ENCODE assay signal across 8 mouse cellular contexts in the genomic region with DNA sequence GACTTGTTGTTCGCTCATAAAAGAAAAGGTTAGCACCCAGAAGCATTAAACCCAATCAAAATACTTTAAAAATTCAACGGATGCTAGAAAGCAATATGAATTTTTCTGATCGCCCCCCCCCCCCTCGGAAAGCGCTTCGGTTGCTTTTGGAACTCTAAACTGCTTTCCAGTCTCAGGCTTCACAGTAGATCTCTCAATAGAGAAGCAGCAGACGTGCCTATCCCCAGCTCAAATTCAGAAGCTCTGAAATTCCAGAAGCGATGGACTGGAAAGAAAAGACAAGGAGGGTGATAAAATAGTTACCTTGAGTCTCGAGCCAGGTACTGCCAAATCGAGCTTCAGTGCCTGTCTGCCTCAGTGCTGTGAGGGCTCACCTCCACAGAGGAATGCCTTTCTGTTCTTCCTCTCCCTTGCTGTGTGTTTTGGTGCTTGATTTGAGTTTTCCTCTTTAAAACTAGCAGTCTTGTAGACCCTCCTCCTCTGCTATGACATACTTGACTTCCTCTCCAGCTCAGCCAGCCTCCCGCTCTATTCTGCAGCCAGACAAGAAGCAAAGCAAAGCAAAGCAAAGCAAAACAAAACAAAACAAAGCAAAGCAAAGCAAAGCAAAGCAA. TPM values are rescaled to one million over a fixed set of nuclear protein-coding genes. Genes with fewer than 3 reads are reported as not detected.
DNase-seq lines count a peak whose midpoint lies in the region; ATAC-seq and TF ChIP-seq lines count a peak whose summit lies in the region.

A gene (minus strand): TSS at position 610 of the 614 bp plus-strand sequence.

- no peak for TF ChIP-seq CTCF in MEL (IDR thresholded peaks at IDR 0.05 in 2 of 3, conservative IDR thresholded peaks at IDR 0.05 in 1 of 3; ENCODE audit: control insufficient read depth in 1 of 3, insufficient read depth in 1 of 3, low read depth in 2 of 3, low read length in 3 of 3, poor library complexity in 1 of 3, severe bottlenecking in 1 of 3)
- TF ChIP-seq CTCF in hindbrain, postnatal 0 days (IDR thresholded peaks at IDR 0.05; ENCODE audit: low read depth): no peak

- no peak for TF ChIP-seq POLR2A in MEL (IDR thresholded peaks at IDR 0.05; ENCODE audit: control insufficient read depth in 1 of 2, insufficient read depth in 1 of 2, low read depth in 1 of 2, low read length in 2 of 2, poor library complexity in 1 of 2)

- no peaks in the 10 kb centered on the region for H3K4me1 ChIP-seq in MEL (ENCODE audit: control insufficient read depth in 1 of 2, insufficient read depth in 2 of 2, low read length in 2 of 2)
- H3K4me1 ChIP-seq in hindbrain, postnatal 0 days (ENCODE audit: insufficient read depth, low read length): no peaks in the 10 kb centered on the region
- H3K4me1 ChIP-seq in liver, embryonic 15.5 days (replicated peaks): no peaks in the 10 kb centered on the region
- H3K4me1 ChIP-seq in neural tube, embryonic 11.5 days (ENCODE audit: control insufficient read depth, insufficient read depth, low read length): no peaks in the 10 kb centered on the region

- peak within 1 kb of the TSS; percentile 49 for H3K4me2 ChIP-seq in hindbrain, postnatal 0 days (ENCODE audit: low read depth, low read length)
- peak within 1 kb of the TSS; percentile 10; the same call in 1 of the 2 replicates for H3K4me2 ChIP-seq in liver, embryonic 15.5 days
- no peak within 1 kb of the TSS for H3K4me2 ChIP-seq in neural tube, embryonic 11.5 days (ENCODE audit: low read depth)

- no peak for TF ChIP-seq EP300 in MEL (IDR thresholded peaks at IDR 0.05; ENCODE audit: low read depth in 1 of 2, low read length in 2 of 2)

- TF ChIP-seq RAD21 in MEL (IDR thresholded peaks at IDR 0.05; ENCODE audit: low read depth, low read length): no peak

- H3K9me3 ChIP-seq in MEL (replicated peaks; ENCODE audit: insufficient read depth, low read length): no peaks in the 10 kb centered on the region
- H3K9me3 ChIP-seq in hindbrain, postnatal 0 days (ENCODE audit: low read length): no peaks in the 10 kb centered on the region
- H3K9me3 ChIP-seq in liver, embryonic 15.5 days (replicated peaks): no peaks in the 10 kb centered on the region
- no peaks in the 10 kb centered on the region for H3K9me3 ChIP-seq in neural tube, embryonic 11.5 days (ENCODE audit: control insufficient read depth, low read length)

- H3K27me3 ChIP-seq in MEL (ENCODE audit: control insufficient read depth in 1 of 2, insufficient read depth in 2 of 2, low read length in 2 of 2): no peaks in the 10 kb centered on the region; a peak in 1 of 4 replicates
- no peaks in the 10 kb centered on the region for H3K27me3 ChIP-seq in hindbrain, postnatal 0 days (ENCODE audit: insufficient read depth, low read length)
- no peaks in the 10 kb centered on the region for H3K27me3 ChIP-seq in liver, embryonic 15.5 days
- H3K27me3 ChIP-seq in neural tube, embryonic 11.5 days (ENCODE audit: control insufficient read depth, insufficient read depth, low read length): no peaks in the 10 kb centered on the region

- no peak for ATAC-seq in hindbrain, postnatal 0 days
- ATAC-seq in liver, embryonic 15.5 days (ENCODE audit: insufficient read depth): no peak
- ATAC-seq in neural tube, embryonic 11.5 days (ENCODE audit: insufficient read depth, low FRiP score, low TSS enrichment): no peak
- no peak; the same call in 1 of the 2 replicates for ATAC-seq in megakaryocyte-erythroid progenitor cell, adult 5-6 weeks (replicated peaks; ENCODE audit: low FRiP score, low TSS enrichment, poor library complexity, severe bottlenecking)

- no peaks in the 10 kb centered on the region for H3K36me3 ChIP-seq in MEL (ENCODE audit: control insufficient read depth in 1 of 2, insufficient read depth in 2 of 2, low read length in 2 of 2)
- no peaks in the 10 kb centered on the region for H3K36me3 ChIP-seq in hindbrain, postnatal 0 days (ENCODE audit: insufficient read depth, low read length)
- no peaks in the 10 kb centered on the region for H3K36me3 ChIP-seq in liver, embryonic 15.5 days (replicated peaks)
- no peaks in the 10 kb centered on the region for H3K36me3 ChIP-seq in neural tube, embryonic 11.5 days (ENCODE audit: control insufficient read depth, insufficient read depth, low read length)

- H3K9ac ChIP-seq in MEL (ENCODE audit: control insufficient read depth, low read depth, low read length, poor library complexity, severe bottlenecking): no peak within 1 kb of the TSS
- peak within 1 kb of the TSS; percentile 43 for H3K9ac ChIP-seq in hindbrain, postnatal 0 days (replicated peaks; ENCODE audit: low read length)
- no peak within 1 kb of the TSS for H3K9ac ChIP-seq in liver, embryonic 15.5 days
- no peak within 1 kb of the TSS for H3K9ac ChIP-seq in neural tube, embryonic 11.5 days (ENCODE audit: low read length)

- no peaks in the 10 kb centered on the region for H3K79me2 ChIP-seq in MEL (ENCODE audit: control insufficient read depth, insufficient read depth, low read length, poor library complexity)

- 37% methylated on average over 11 of the region's 11 CpGs for WGBS in hindbrain, postnatal 0 days
- 21% methylated on average over 11 of the region's 11 CpGs for WGBS in liver, embryonic 15.5 days (ENCODE audit: insufficient replicate concordance)
- WGBS in neural tube, embryonic 11.5 days: 34% methylated on average over 11 of the region's 11 CpGs

- no peak within 1 kb of the TSS for H3K27ac ChIP-seq in MEL (ENCODE audit: control insufficient read depth, low read depth, low read length)
- H3K27ac ChIP-seq in hindbrain, postnatal 0 days: peak within 1 kb of the TSS; percentile 56; the same call in 1 of the 2 replicates
- H3K27ac ChIP-seq in liver, embryonic 15.5 days (replicated peaks): no peak within 1 kb of the TSS
- no peak within 1 kb of the TSS for H3K27ac ChIP-seq in neural tube, embryonic 11.5 days (ENCODE audit: low read depth, low read length)

- peak; percentile 14 for DNase-seq in MEL (ENCODE audit: low read depth, low spot score)
- DNase-seq in adrenal gland, postnatal 36 days: peak; percentile 5 to 37
- DNase-seq in gastrocnemius, postnatal 25 days: peak; percentile 13
- DNase-seq in hindbrain, postnatal 0 days (ENCODE audit: low spot score): no peak
- DNase-seq in neural tube, embryonic 11.5 days (ENCODE audit: low spot score): peak; percentile 16
- DNase-seq in left cerebral cortex, postnatal 14 days (ENCODE audit: low spot score in 2 of 2): no peak

- peak within 1 kb of the TSS; percentile 34 to 41 for H3K4me3 ChIP-seq in MEL (ENCODE audit: control insufficient read depth in 1 of 2, insufficient read depth in 1 of 2, low read depth in 2 of 2, low read length in 2 of 2)
- peak within 1 kb of the TSS; percentile 36 for H3K4me3 ChIP-seq in hindbrain, postnatal 0 days (ENCODE audit: low read length)
- H3K4me3 ChIP-seq in liver, embryonic 15.5 days (replicated peaks): peak within 1 kb of the TSS; percentile 7
- H3K4me3 ChIP-seq in neural tube, embryonic 11.5 days (ENCODE audit: low read depth, low read length): no peak within 1 kb of the TSS

- intact Hi-C loops in left cerebral cortex, postnatal 14 days (cut with DNase I): no loop called here

TF ChIP-seq in MEL, 35 proteins besides CTCF, POLR2A, EP300 and RAD21:
- TF ChIP-seq ETS1 (IDR thresholded peaks at IDR 0.05; ENCODE audit: low read depth, low read length): no peak
- TF ChIP-seq MXI1 (IDR thresholded peaks at IDR 0.05; ENCODE audit: low read depth, low read length): no peak
- no peak for TF ChIP-seq TAL1 (IDR thresholded peaks at IDR 0.05; ENCODE audit: low read length)
- TF ChIP-seq SMC3 (IDR thresholded peaks at IDR 0.05; ENCODE audit: low read depth, low read length): no peak
- TF ChIP-seq CHD2 (IDR thresholded peaks at IDR 0.05; ENCODE audit: low read length): no peak
- TF ChIP-seq ZKSCAN1 (IDR thresholded peaks at IDR 0.05; ENCODE audit: low read depth, low read length): no peak
- no peak for TF ChIP-seq GABPA (IDR thresholded peaks at IDR 0.05; ENCODE audit: low read depth, low read length)
- no peak for TF ChIP-seq POLR2AphosphoS5 (IDR thresholded peaks at IDR 0.05; ENCODE audit: borderline replicate concordance, low read depth, low read length)
- no peak for TF ChIP-seq HCFC1 (IDR thresholded peaks at IDR 0.05; ENCODE audit: low read depth, low read length)
- TF ChIP-seq E2F4 (IDR thresholded peaks at IDR 0.05; ENCODE audit: borderline replicate concordance, low read depth, low read length): no peak
- no peak for TF ChIP-seq MAFK (IDR thresholded peaks at IDR 0.05; ENCODE audit: borderline replicate concordance, low read depth, low read length)

RNA-seq across cellular contexts. Expression of the gene that starts here (rescaled TPM):
- not detected in 2 replicates for total RNA-seq in MEL (2012; rRNA removed)
- not detected for polyA plus RNA-seq in MEL (2012; ENCODE audit: insufficient read depth in 1 of 2, insufficient read length in 2 of 2, low read depth in 1 of 2, low replicate concordance in 2 of 2, missing spikeins in 1 of 2)
- total RNA-seq in adrenal gland, postnatal 36 days (2021): 10 to 100 TPM in 1 of 2 experiments, 1 to 10 TPM in 1; 8.9 to 13.3 TPM
- total RNA-seq in gastrocnemius, postnatal 25 days (2021): 1 to 10 TPM; 2.8 to 3.3 TPM
- 5.0 and 6.3 TPM in 2 replicates for total RNA-seq in hindbrain, postnatal 0 days (2014; rRNA removed)
- polyA plus RNA-seq in hindbrain, postnatal 0 days (2015; fragmentation: Nextera tagmentation; extraction: Ambion mirVana): 3.8 and 3.9 TPM in 2 replicates
- 0.66 and 0.67 TPM in 2 replicates for polyA plus RNA-seq in liver, embryonic 15.5 days (2015; fragmentation: Nextera tagmentation; extraction: Ambion mirVana)
- polyA plus RNA-seq in neural tube, embryonic 11.5 days (2014; fragmentation: Nextera tagmentation; extraction: Ambion mirVana): 2.9 and 3.4 TPM in 2 replicates
- total RNA-seq in megakaryocyte-erythroid progenitor cell, adult 5-6 weeks (2014; fragmentation: Nextera tagmentation): 0.67 TPM in 1 of 2 replicates, not detected in the other
- total RNA-seq in megakaryocyte-erythroid progenitor cell, adult 5-6 weeks (2017): 0.76 TPM in 1 of 2 replicates, not detected in the other
- total RNA-seq in left cerebral cortex, postnatal 14 days (2021): 1 to 10 TPM; 3.5 to 3.8 TPM

Comparison
In these comparisons a context has a peak if more than half of its experiments do, and no peak if none do; other contexts are left out.
1. Peak in DNase-seq and H3K4me3 ChIP-seq in MEL; RNA of the gene not detected or under 1 TPM.
2. DNase-seq: peak in adrenal gland, postnatal 36 days (2 of 2), gastrocnemius, postnatal 25 days (single experiment) and neural tube, embryonic 11.5 days (single experiment); none in hindbrain, postnatal 0 days (single experiment) and left cerebral cortex, postnatal 14 days (0 of 2).